Mouse (Mus musculus): ENCODE results near the gene Sft2d1.

The Sft2d1 gene

DNA sequence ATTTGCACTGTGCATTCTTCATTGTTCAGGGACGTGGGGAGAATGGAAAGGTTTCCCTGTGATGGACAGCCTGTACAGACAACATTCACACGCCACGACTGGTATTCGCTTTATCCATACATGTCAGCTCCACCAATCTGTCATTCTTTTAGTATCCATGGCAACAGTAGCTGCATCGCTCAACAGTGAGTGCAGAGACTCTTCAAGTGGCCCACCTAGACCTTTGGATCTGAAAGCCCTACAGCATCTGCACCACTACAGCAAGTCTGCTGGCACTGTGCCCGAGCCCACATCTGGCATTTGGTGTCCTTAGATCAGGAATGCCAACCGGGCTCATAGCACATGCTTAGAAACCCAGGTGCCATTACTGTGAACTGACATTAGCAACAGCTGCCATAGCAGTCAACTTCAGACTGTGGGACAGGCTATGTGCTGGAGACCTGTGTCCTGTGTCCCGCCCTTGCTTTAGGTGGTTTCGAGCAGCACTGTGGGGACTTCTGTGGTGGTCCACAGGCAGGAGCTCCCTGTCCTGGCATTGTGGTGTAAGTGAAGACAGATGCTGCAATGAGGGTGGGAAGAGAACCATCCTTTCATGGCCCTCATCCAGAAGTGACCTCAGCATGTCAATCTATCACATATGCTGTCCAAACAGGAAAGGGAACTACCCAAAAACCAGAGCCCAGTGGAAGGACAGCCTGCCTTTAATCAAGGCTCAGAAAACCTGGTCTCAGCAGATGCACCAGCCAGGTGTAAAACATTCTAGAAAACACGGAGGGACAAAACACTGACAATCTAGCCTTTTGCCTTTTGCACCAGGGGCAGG is 50.6 kb downstream of the Sft2d1 start:
- no peak for DNase-seq (ENCODE audit: low spot score)

DNA sequence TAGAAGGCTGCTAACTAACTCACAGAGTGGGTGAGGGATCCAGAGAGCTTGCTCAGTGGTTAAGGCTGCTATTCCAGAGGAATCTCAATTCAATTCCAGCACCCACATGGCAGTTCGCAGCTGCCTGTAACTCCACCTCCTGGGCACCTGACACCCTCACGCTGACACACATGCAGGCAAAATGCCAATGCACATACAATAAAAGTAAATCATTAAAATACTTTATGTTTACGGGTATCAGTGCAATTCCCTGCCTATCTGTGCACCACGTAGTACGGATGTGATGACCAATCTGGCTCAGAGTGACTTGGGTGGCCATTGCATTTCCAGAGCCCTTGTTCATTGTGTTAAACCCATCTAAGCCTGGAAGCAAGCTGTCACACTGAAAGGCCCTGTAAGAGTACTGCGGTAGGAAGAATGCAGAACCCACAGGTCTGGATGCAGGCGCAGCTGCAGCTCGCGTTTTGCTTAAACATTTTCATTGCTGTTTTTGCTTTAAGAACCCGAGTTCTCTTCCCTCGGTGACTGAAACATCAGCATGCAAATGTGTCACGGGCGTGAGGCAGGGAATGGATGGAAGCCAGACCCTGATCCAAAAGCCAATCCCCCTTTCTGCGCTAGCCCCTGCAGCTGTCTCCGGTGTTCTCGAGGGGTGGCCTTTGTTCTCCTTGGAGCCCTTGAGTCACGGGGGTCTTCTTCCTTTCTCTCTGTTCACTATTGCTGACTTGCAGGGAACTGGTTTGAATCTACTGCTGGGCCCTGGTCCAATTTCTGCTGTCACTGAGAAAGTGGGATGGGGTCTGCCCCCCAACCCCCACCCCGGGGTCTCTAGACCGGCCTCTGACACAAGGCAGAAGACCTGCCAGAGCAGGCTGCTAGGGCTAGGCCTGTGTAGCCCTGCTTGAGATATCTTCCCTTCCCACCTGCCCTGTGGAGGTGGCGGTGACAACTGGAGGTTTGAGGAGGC is 56.9 kb downstream of the Sft2d1 start:
- DNase-seq (ENCODE audit: low spot score), result no peak

DNA sequence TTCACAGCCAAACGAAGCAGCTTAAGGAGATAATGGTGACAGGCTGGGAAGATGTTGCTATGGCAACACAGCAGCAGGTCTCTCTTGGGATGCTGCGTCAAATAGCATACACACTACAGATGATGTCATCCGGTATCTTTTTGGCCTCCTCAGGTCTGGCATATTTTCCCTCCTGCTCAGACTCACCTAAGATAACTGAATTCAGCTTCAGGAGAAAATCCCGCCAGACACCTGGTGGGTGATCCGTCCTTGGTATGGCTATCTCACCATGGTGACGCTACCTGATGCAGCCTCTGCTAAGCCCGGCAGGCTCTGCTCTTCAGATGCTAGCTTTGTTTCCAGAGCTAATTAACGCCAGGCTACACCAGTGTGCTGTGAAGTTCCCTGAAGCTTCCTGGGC is 57.7 kb downstream of the Sft2d1 start:
- no peak for DNase-seq (ENCODE audit: low spot score)

DNA sequence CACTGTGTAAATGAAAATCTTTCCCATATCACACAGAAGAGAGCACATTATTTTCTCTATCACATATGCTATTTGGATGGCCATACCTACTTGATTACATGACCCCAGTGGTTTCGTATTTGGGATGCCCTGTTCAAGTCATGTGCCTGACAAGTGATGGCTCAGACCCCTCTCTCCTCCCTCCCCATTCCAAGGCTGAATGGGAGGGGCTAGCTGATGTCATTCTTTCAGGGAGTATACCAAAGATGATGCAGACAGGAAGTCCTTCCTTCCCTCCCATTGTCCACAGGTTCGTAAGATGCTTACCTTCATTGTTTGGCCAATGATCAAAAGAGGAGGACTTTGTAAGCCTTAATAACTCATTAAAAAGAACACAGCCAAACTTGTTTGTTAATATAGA is 58.3 kb downstream of the Sft2d1 start:
- no peak for DNase-seq (ENCODE audit: low spot score)

DNA sequence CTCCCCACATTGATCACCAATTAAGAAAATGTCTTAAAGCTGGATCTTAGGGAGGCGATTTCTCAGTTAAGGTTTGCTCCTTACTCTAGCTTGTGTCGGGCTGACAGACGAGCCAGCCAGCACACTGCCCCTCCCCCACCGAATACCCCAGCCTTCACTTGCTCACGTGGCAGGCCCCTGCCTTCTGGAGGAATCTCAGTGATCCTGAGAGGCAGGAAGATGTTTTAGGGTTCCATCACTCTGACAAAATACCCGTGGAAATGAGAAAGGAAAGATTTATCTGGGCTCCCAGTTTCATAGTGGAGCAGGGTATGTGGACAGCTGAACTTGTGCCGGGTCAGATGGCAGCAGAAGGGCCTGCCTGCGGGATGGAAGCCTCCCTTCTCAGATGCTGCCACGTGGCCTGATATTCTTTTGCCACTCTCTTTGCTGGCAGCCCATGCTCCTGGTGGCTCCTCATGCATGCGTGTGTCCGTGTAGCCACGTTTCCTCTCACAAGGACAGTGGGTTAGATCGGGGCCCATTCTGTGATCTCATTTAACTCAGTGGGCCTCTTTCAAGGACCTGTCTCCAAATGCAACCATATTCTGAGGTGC is 59.8 kb downstream of the Sft2d1 start:
- DNase-seq (ENCODE audit: low spot score), result no peak

DNA sequence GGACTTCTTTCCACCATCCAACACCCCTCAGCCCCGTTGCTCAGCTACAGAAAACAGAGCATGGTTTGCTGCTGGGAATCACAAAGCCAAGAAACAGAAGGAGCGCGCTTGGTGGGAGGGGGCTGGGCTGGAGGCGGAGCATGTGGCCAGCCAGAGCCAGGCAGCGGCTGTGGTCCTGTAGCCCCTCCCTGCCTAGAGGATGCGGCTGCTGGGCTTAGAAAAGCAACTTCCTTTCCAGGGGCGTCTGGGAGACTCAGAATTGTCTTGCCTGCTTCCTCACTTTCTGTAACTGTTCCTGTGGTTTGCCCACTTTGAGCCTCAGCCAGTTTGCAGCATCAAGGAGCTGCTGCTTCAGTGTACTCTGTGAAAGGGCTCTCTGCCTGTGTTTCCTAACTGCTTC is 60.9 kb downstream of the Sft2d1 start:
- no peak for DNase-seq (ENCODE audit: low spot score)

DNA sequence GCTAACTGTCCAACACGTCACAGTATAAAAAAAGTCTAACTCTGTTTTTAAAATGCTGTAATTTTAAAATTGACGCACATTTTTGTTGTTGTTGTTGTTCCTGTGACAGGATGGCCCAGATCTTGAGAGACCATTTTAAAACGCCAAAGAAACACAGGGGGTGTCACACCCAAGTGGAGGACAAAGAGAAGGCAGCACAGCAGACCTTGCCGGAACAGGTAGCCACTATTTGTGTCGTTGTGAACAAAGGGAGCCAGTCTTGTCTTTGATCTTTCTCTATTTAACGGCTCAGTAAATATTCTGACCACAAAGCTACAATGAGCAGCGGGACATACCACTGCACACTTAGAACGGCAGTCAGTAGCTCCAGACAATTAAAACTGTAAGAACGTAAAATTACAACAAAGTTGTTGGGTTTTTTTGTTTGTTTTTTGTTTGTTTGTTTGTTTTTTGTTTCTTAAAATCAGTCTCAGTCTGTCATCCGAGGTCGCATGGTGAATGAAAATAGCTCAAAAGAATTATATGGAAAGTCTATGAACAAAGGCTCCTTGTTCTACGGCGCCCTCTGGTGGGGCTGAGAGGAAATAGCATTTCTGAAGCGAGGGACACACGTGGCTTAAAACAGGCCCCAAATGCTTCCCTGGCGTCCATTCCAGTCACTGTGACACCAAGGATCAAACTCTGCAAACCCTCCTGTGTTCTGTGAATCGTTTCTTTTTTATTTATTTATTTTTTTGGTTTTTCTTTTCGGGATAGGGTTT is 61.6 kb downstream of the Sft2d1 start:
- DNase-seq (ENCODE audit: low spot score), result peak; percentile 42

Measured in spleen, adult 12 weeks (tissue).